Mouse (Mus musculus) liver, embryonic 16.5 days (tissue): ENCODE data around the gene Spata18. TPM values are rescaled to one million over a fixed set of nuclear protein-coding genes. Genes with fewer than 3 reads are reported as not detected.

Experiments used
- ATAC-seq: fragments of 200-750 bp; cut with Nextera tagmentation; 2 replicates; pipeline ENCODE4 v1.8.0; 2017; ENCODE audit warnings: low read depth, mild to moderate bottlenecking, moderate number of reproducible peaks, moderate library complexity
- H3K27ac ChIP-seq: fragments of 300-500 bp; sonication (generic); 2 replicates; pipeline ENCODE4 v1.5.1; 2014; ENCODE audit warnings: mild to moderate bottlenecking, low read length
- H3K27me3 ChIP-seq: fragments of 300-500 bp; sonication (generic); 2 replicates; pipeline ENCODE4 v1.6.1; 2014; ENCODE audit warnings: low read depth, low read length, mixed read lengths; ENCODE audit not compliant: control insufficient read depth, insufficient read depth
- H3K36me3 ChIP-seq: fragments of 300-500 bp; sonication (generic); 2 replicates; pipeline ENCODE4 v1.6.1; 2014; ENCODE audit warnings: mild to moderate bottlenecking; ENCODE audit not compliant: control insufficient read depth, insufficient read depth
- H3K4me1 ChIP-seq: fragments of 300-500 bp; sonication (generic); 2 replicates; pipeline ENCODE4 v1.6.1; 2014; ENCODE audit warnings: low read depth, low read length, mixed read lengths; ENCODE audit not compliant: control insufficient read depth
- H3K4me2 ChIP-seq: fragments of 300-500 bp; sonication (generic); 2 replicates; pipeline ENCODE4 v1.6.1; 2014; ENCODE audit warnings: low read depth, low read length, mixed read lengths
- H3K4me3 ChIP-seq: fragments of 300-500 bp; sonication (generic); 2 replicates; pipeline ENCODE4 v1.5.1; 2014; ENCODE audit warnings: low read depth, mild to moderate bottlenecking, low read length
- H3K9ac ChIP-seq: fragments of 300-500 bp; sonication (generic); 2 replicates; pipeline ENCODE4 v1.6.1; 2014; ENCODE audit warnings: low read depth, low read length
- H3K9me3 ChIP-seq: fragments of 300-500 bp; sonication (generic); replicated peaks from 2 replicates; pipeline ENCODE4 v1.6.1; 2016; ENCODE audit warnings: low read length; ENCODE audit not compliant: control insufficient read depth
- WGBS: fragments of 180-500 bp; shearing (Covaris S2); extraction: QIAGEN DNeasy Blood & Tissue Kit; methylation state at CpG from one replicate; pipeline ENCODE4 v1.1.7; 2014; ENCODE audit not compliant: insufficient replicate concordance; 5-methylcytosine and 5-hydroxymethylcytosine counted together
- polyA plus RNA-seq: library from polyadenylated mRNA; unstranded; fragments of >200 nt; fragmentation: Nextera tagmentation; extraction: Ambion mirVana; gene quantifications from 2 replicates; pipeline ENCODE4 v1.2.1, GENCODE M21; 2015

Spata18 gene
- polyA plus RNA-seq, 1 experiment from 2014 or later: not detected

DNA sequence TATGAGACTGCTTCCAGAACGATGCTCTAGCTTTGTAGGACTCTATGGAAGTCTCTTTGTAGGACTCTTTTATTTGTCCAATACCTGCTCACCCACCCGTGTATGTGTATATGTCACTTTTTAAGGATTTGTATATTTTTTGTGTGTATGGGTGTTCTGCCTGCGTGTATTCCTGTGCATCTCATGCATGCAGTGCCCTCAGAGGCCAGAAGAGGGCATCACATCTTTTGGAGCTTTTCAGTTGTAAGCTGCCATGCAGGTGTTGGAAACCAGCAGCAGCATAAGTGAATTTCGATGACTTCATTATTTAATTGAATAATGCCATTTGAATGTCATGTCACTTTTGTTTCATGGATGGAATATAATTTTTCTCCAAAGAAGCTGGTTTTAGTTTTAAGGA lies 9.1 kb upstream of the Spata18 start:
- Histone ChIP-seq H3K9me3 (no peaks in the 10 kb centered on the region), H3K27me3 (peaks cover 10% of the 10 kb centered on the region), H3K4me2 (no peak overlapping the region), H3K9ac (no peak overlapping the region), H3K4me1 (no peaks in the 10 kb centered on the region), H3K4me3 (no peak overlapping the region), H3K36me3 (no peaks in the 10 kb centered on the region), H3K27ac (no peak overlapping the region)
- WGBS: 60% methylated on average over 4 of the region's 4 CpGs
- ATAC-seq: no peak

DNA sequence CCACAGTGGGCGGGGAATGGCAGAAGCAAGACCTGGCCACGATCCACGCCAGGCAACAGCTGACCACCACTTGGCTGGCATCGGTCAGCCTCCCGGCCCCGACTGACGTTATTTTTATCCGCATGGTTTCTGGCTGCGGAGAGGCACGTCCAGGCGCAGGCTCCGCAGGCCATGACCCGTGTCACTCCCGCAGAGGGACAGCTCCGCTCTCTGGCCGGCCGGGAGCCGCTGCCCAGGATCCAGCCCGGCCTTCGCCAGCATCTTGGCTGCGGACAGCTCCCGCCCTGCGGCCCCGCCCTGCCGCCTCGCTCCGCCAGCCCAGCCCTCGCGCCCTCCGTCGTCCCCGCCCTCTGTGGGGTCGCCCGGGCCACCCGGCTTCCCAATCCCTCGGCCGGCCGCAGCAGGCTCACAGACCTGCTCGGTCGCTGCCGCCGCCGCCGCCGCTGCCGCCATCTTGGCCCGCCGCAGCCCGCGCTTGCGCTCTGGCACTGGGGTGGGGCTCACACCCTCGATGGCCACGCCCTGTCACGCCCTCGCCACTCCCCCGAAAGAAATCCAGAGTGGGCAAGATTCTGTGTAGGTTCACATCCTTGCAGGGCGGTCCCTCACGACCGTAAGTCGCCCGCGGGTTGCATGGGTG lies 3.8 kb upstream of the Spata18 start, which contains the start of gene Sgcb:
Gene Sgcb (minus strand): TSS at position 530 of the 640 bp plus-strand sequence.
- H3K4me2 ChIP-seq: peak within 1 kb of the TSS; percentile 82
- no peaks in the 10 kb centered on the region for H3K9me3 ChIP-seq
- peaks cover 61% of the 10 kb centered on the region for H3K27me3 ChIP-seq
- H3K4me1 ChIP-seq: no peaks in the 10 kb centered on the region; the same call in 1 of the 2 replicates
- WGBS: 1% methylated on average over 59 of the region's 62 CpGs
- peak within 1 kb of the TSS; percentile 50 for H3K9ac ChIP-seq
- no peak within 1 kb of the TSS for H3K27ac ChIP-seq
- peak; percentile 75 for ATAC-seq
- peak within 1 kb of the TSS; percentile 69 for H3K4me3 ChIP-seq
- H3K36me3 ChIP-seq: no peaks in the 10 kb centered on the region

DNA sequence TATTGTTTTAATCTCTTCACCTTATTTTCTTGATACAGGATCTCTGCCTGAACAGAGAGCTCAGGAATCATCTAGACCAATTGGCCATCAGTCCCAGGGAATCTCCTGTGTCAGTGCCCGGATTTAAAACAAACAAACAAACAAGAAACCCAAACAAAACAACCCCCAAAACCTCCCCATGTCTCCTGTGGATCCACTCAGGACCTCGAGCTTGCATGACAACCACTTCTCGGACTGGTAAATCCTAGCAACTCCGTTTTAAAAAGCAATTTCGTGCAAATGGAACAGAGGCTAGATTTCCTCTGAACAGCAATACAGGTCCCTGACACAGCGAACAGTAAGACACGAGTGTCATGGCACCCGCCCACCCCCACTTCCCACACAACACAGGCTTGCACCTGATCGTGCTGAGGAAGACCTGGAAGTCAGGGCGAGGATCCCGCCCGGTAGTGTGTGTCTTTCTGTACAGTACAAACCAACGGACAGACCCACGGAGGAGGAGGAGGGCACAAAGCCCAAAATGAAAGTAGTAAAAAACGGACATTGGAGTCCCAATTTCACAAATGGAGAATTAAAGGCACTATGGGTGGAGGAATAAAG lies 714 bp upstream of the Spata18 start:
- Histone ChIP-seq H3K9ac (no peak overlapping the region), H3K9me3 (no peaks in the 10 kb centered on the region), H3K27me3 (peaks cover 71% of the 10 kb centered on the region), H3K27ac (no peak overlapping the region), H3K4me2 (peak overlapping the region; percentile 74), H3K4me1 (no peaks in the 10 kb centered on the region; the same call in 1 of the 2 replicates), H3K36me3 (no peaks in the 10 kb centered on the region), H3K4me3 (peak overlapping the region; percentile 55)
- WGBS: under 1% methylated on average over 15 of the region's 15 CpGs
- ATAC-seq: no peak

DNA sequence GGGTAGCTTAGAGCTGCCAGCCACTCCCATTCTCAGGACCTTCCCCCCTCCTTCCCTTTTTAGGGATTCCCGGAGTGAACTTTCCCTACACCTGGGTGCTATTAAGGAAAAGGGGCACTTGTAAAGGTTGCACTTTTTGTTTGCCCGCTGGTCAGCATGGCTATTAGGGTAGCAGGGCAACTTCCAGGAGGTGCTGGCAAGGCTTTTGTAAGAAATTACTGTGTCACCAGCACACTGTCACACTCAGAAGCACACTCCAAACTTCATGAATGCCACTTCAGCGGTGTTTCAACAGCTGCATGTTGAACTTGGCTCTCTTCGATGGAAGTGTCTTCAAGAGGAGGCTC lies 649 bp downstream of the Spata18 start:
- Histone ChIP-seq H3K27me3 (peaks cover 63% of the 10 kb centered on the region), H3K4me2 (peak overlapping the region; percentile 74), H3K27ac (no peak overlapping the region), H3K9ac (no peak overlapping the region), H3K36me3 (no peaks in the 10 kb centered on the region), H3K4me3 (no peak overlapping the region; the same call in 1 of the 2 replicates), H3K4me1 (no peaks in the 10 kb centered on the region; the same call in 1 of the 2 replicates), H3K9me3 (no peaks in the 10 kb centered on the region)
- WGBS: under 1% methylated on average over 4 of the region's 4 CpGs
- ATAC-seq: no peak

DNA sequence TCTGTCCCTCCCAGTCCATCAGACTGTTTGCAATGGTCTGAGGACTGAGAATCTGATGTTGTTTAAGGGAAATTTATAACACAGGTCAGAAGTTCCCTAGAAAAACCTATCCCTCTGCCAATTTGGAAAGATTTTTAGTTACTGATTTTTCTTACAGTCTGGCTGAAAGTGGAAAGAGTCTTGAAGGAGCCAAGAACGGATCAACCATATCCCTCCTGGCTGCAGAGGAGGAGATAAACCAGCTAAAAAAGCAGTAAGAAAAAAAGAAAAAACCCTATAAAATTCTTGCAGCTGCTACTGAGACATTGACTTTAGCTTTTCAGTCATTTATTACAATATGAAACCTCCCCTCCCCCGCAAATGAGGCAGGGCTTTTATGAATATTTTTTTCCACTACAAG lies 15.5 kb downstream of the Spata18 start:
- WGBS: 68% methylated on average over 2 of the region's 2 CpGs
- H3K9me3 ChIP-seq: no peaks in the 10 kb centered on the region
- no peaks in the 10 kb centered on the region for H3K4me1 ChIP-seq

DNA sequence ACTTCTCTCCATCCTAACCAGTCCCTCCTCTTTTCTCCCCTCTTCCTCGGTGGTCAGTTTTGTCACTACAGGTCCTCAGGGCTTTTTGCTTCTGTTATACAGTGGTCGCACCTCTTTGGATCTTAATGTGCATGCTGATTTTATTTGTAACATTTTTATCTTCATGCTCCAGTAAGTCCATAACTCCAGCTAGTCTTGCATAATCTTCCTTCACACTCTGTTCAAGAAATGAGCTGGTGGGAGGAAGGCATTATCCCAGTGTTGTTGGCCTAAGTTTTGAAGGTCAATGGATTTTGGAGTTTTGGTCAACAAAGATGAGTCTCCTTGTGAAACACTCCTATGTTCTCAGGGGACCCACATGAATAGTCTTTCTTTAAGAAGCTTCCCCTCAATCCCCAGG lies 16.7 kb downstream of the Spata18 start:
- H3K9ac ChIP-seq: no peak overlapping the region
- no peaks in the 10 kb centered on the region for H3K27me3 ChIP-seq
- no peaks in the 10 kb centered on the region for H3K36me3 ChIP-seq
- no peaks in the 10 kb centered on the region for H3K9me3 ChIP-seq
- H3K4me1 ChIP-seq: no peaks in the 10 kb centered on the region
- no peak overlapping the region for H3K4me3 ChIP-seq
- H3K27ac ChIP-seq: no peak overlapping the region
- no peak for ATAC-seq
- WGBS: 68% methylated on average over 2 of the region's 2 CpGs
- no peak overlapping the region for H3K4me2 ChIP-seq

More for the DNA sequence above, 15.5 kb downstream of the Spata18 start:
- no peak for ATAC-seq
- no peak overlapping the region for H3K4me2 ChIP-seq
- H3K27me3 ChIP-seq: no peaks in the 10 kb centered on the region
- H3K27ac ChIP-seq: no peak overlapping the region
- H3K4me3 ChIP-seq: no peak overlapping the region
- no peak overlapping the region for H3K9ac ChIP-seq
- no peaks in the 10 kb centered on the region for H3K36me3 ChIP-seq

DNA sequence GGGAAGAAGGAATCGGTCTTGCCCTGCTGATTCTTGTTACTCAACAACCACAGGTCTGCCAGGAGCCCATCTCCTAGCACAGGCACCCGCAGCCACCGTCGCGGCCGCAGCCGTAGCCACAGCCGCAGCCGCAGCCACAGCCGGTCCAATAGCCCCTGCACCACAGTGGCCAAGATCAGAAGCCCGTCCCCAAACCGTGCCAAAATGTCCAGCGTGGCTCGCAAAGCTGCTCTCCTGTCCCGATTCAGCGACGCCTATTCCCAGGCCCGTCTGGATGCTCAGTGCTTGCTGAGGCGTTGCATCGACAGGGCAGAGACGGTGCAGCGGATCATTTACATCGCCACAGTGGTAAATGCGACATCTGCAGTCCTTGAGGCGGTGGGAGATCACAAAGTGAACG lies 18.2 kb downstream of the Spata18 start:
- Histone ChIP-seq H3K36me3 (no peaks in the 10 kb centered on the region), H3K9me3 (no peaks in the 10 kb centered on the region), H3K27ac (no peak overlapping the region), H3K4me3 (no peak overlapping the region), H3K9ac (no peak overlapping the region), H3K27me3 (no peaks in the 10 kb centered on the region), H3K4me1 (no peaks in the 10 kb centered on the region), H3K4me2 (no peak overlapping the region)
- WGBS: 53% methylated on average over 26 of the region's 26 CpGs
- ATAC-seq: no peak

DNA sequence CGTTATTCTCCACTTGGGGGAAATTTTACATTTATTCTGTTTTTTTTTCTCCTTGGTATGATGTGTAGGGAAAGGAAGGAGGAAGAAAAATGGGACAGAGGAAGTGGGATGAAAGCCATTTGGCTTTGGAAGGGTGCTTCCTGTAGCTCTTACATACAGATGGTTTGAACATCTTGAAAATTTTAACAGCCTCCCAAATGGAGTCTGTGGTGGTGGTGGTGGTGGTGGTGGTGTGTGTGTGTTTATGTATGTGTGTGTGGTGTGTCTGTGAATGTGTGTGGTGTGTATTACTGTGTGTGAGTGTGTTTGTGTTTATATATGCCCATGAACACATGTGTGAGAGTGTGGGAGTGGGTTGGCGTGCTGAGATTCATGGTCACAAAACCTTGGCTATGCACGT lies 24.4 kb downstream of the Spata18 start:
- H3K4me1 ChIP-seq: no peaks in the 10 kb centered on the region
- H3K36me3 ChIP-seq: no peaks in the 10 kb centered on the region
- ATAC-seq: no peak
- 70% methylated on average over 3 of the region's 3 CpGs for WGBS
- no peak overlapping the region for H3K27ac ChIP-seq
- no peak overlapping the region for H3K4me3 ChIP-seq
- H3K27me3 ChIP-seq: no peaks in the 10 kb centered on the region
- H3K4me2 ChIP-seq: no peak overlapping the region
- no peaks in the 10 kb centered on the region for H3K9me3 ChIP-seq
- no peak overlapping the region for H3K9ac ChIP-seq

DNA sequence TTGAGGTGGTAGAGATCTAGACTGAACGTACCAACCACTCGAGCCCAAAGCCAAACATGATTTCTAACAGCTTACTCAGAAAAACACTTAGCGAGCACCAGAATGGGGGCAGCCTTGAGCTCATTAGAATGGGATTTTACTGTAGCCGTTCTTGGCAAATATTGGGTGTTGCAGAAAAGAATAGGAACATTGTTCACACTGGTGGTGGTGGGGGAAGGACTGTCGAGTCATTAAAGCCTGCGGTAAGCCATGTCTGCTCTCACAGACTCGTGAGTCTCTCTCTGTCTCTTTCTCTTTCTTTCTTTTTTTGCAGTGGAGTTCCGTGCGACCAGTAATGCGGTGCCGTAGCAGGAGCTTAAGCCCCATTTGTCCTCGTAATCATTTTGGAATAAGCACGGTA lies 25.4 kb downstream of the Spata18 start:
- H3K4me1 ChIP-seq: no peaks in the 10 kb centered on the region
- 63% methylated on average over 13 of the region's 13 CpGs for WGBS
- H3K4me2 ChIP-seq: no peak overlapping the region
- H3K36me3 ChIP-seq: no peaks in the 10 kb centered on the region
- no peak overlapping the region for H3K4me3 ChIP-seq
- H3K27ac ChIP-seq: no peak overlapping the region
- no peaks in the 10 kb centered on the region for H3K9me3 ChIP-seq
- ATAC-seq: no peak
- no peaks in the 10 kb centered on the region for H3K27me3 ChIP-seq
- H3K9ac ChIP-seq: no peak overlapping the region
